Mouse (Mus musculus) myocyte (in vitro differentiated cells): ENCODE data around the gene Mfsd4b5. TPM values are rescaled to one million over a fixed set of nuclear protein-coding genes. Genes with fewer than 3 reads are reported as not detected.

Experiments used
- H3K27me3 ChIP-seq: one replicate; pipeline ENCODE4 v1.6.1; 2011; ENCODE audit not compliant: control insufficient read depth, insufficient read depth, insufficient read length
- H3K36me3 ChIP-seq: one replicate; pipeline ENCODE4 v1.6.1; 2011; ENCODE audit not compliant: control insufficient read depth, insufficient read depth
- H3K4me2 ChIP-seq: one replicate; pipeline ENCODE4 v1.6.1; 2011; ENCODE audit warnings: low read depth, control low read depth
- H3K4me3 ChIP-seq: one replicate; pipeline ENCODE4 v1.5.1; 2011; ENCODE audit warnings: mild to moderate bottlenecking, control low read depth, moderate library complexity
- H3K79me2 ChIP-seq: one replicate; pipeline ENCODE4 v1.6.1; 2011; ENCODE audit not compliant: control insufficient read depth, insufficient read depth
- H3ac ChIP-seq: one replicate; pipeline ENCODE4 v1.6.1; 2011; ENCODE audit not compliant: control insufficient read depth, insufficient read length
- CEBPB ChIP-seq: IDR thresholded peaks from 2 replicates; pipeline ENCODE4 v1.6.1; 2011; ENCODE audit warnings: mild to moderate bottlenecking, moderate library complexity; ENCODE audit not compliant: poor library complexity, insufficient read depth, severe bottlenecking
- E2F4 ChIP-seq: IDR thresholded peaks from one replicate; pipeline ENCODE4 v1.6.1; 2011; ENCODE audit warnings: mild to moderate bottlenecking, control low read depth, moderate library complexity; ENCODE audit not compliant: insufficient read depth
- MAX ChIP-seq: IDR thresholded peaks from one replicate; pipeline ENCODE4 v1.6.1; 2011; ENCODE audit warnings: low read depth, mild to moderate bottlenecking, control low read depth
- MYOD1 ChIP-seq, 3 experiments: IDR thresholded peaks; one replicate each; pipeline ENCODE4 v1.6.1; 2011; ENCODE audit warnings: control low read depth in 2 of 3, low read depth in 2 of 3, mild to moderate bottlenecking in 2 of 3, moderate library complexity in 1 of 3; ENCODE audit not compliant: insufficient read length in 2 of 3, control insufficient read depth in 1 of 3
- MYOG ChIP-seq, 3 experiments: IDR thresholded peaks; one replicate each; pipeline ENCODE4 v1.6.1; 2011; ENCODE audit warnings: control low read depth in 2 of 3, low read depth in 2 of 3, mild to moderate bottlenecking in 2 of 3; ENCODE audit not compliant: insufficient read length in 2 of 3, control insufficient read depth in 1 of 3, insufficient read depth in 1 of 3
- POLR2A ChIP-seq: IDR thresholded peaks from one replicate; pipeline ENCODE4 v1.6.1; 2011; ENCODE audit warnings: low read depth, mild to moderate bottlenecking, control low read depth, moderate library complexity; ENCODE audit not compliant: insufficient read length
- POLR2AphosphoS2 ChIP-seq: IDR thresholded peaks from one replicate; pipeline ENCODE4 v1.6.1; 2011; ENCODE audit warnings: low read depth, control low read depth; ENCODE audit not compliant: insufficient read length
- REST ChIP-seq: IDR thresholded peaks from one replicate; pipeline ENCODE4 v1.6.1; 2011; ENCODE audit warnings: mild to moderate bottlenecking, control low read depth, moderate library complexity; ENCODE audit not compliant: insufficient read depth, insufficient read length
- SRF ChIP-seq: IDR thresholded peaks from one replicate; pipeline ENCODE4 v1.6.1; 2011; ENCODE audit warnings: low read depth; ENCODE audit not compliant: control insufficient read depth, insufficient read length
- TCF12 ChIP-seq: IDR thresholded peaks from one replicate; pipeline ENCODE4 v1.6.1; 2011; ENCODE audit warnings: mild to moderate bottlenecking, control low read depth; ENCODE audit not compliant: poor library complexity, insufficient read depth, severe bottlenecking
- TCF3 ChIP-seq: IDR thresholded peaks from one replicate; pipeline ENCODE4 v1.6.1; 2011; ENCODE audit warnings: low read depth, control low read depth; ENCODE audit not compliant: insufficient read length
- USF1 ChIP-seq: IDR thresholded peaks from one replicate; pipeline ENCODE4 v1.6.1; 2011; ENCODE audit warnings: low read depth, mild to moderate bottlenecking, control low read depth, moderate library complexity
- polyA plus RNA-seq: library from polyadenylated mRNA; unstranded; fragments of >200 nt; fragmentation: generic; extraction: Trizol; gene quantifications from one replicate; pipeline ENCODE4 v1.2.1, GENCODE M21; 2012; ENCODE audit warnings: missing spikeins

Gene Mfsd4b5
- 0.04 TPM for polyA plus RNA-seq

DNA sequence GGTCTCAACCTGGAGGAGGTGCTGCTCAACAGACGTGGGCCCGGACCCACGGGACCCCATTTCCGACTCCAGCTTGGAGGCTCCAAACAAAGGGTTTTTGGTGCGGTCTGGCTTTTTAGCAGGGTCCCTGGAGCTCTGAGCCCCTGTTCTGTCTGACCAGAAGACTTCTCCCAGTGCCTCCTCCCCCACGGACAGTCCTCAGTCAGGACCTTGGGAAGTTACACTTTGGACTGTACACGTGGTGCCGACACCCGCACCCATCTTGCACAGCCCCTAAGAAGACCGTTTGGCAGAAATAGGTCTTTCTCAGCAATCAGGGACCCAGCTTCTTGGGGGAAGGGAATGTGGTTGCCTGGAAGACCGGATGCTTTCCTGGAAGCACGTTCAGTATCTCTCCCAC lies at the start of gene Mfsd4b5:
Gene Mfsd4b5 (minus strand): TSS at position 181 of the 400 bp plus-strand sequence.
- no peaks in the 10 kb centered on the region for H3K27me3 ChIP-seq
- no peak within 1 kb of the TSS for H3ac ChIP-seq
- no peaks in the 10 kb centered on the region for H3K79me2 ChIP-seq
- no peak for TF ChIP-seq USF1
- TF ChIP-seq MAX, result no peak
- TF ChIP-seq POLR2AphosphoS2, result no peak
- no peak for TF ChIP-seq MYOD1 (IDR thresholded peaks at IDR 0.05; ENCODE audit: control insufficient read depth in 1 of 3, insufficient read length in 2 of 3, low read depth in 2 of 3)
- TF ChIP-seq E2F4, result no peak
- no peak for TF ChIP-seq REST
- TF ChIP-seq TCF12, result no peak
- no peak for TF ChIP-seq CEBPB
- no peak for TF ChIP-seq MYOG (IDR thresholded peaks at IDR 0.05; ENCODE audit: control insufficient read depth in 1 of 3, insufficient read depth in 1 of 3, insufficient read length in 2 of 3, low read depth in 2 of 3)
- TF ChIP-seq SRF, result no peak
- no peak within 1 kb of the TSS for H3K4me2 ChIP-seq
- H3K36me3 ChIP-seq, result no peaks in the 10 kb centered on the region
- no peak within 1 kb of the TSS for H3K4me3 ChIP-seq

DNA sequence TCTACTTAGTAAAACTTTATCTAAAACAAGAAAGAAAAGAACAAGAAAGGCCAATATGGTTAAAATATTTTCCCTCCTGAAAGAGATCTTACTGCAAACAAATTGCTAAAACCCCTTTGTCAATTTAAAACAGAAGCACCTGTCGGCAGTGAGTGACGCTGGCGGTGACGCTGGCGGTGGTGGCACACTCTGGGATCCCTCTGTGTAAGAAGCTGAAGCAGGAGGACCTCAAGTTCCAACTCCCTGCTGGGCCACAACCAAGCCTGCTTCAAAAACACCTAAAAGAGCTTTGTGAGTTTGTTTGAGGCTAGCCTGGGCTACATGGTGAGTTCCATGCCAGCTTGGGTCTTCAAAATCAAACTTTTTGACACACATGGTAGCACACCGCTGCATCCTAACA lies 48.5 kb upstream of the Mfsd4b5 start:
- no peaks in the 10 kb centered on the region for H3K79me2 ChIP-seq
- no peak overlapping the region for H3K4me3 ChIP-seq
- no peak overlapping the region for H3K4me2 ChIP-seq
- TF ChIP-seq CEBPB (no peak), MYOD1 (IDR thresholded peaks at IDR 0.05; ENCODE audit: control insufficient read depth in 1 of 3, insufficient read length in 2 of 3, low read depth in 2 of 3) (no peak), TCF3 (no peak), E2F4 (no peak), POLR2A (no peak), MYOG (IDR thresholded peaks at IDR 0.05; ENCODE audit: control insufficient read depth in 1 of 3, insufficient read depth in 1 of 3, insufficient read length in 2 of 3, low read depth in 2 of 3) (no peak), SRF (no peak), TCF12 (no peak), MAX (no peak), USF1 (no peak), REST (no peak), POLR2AphosphoS2 (no peak)
- no peaks in the 10 kb centered on the region for H3K27me3 ChIP-seq
- no peaks in the 10 kb centered on the region for H3K36me3 ChIP-seq
- H3ac ChIP-seq, result no peak overlapping the region

DNA sequence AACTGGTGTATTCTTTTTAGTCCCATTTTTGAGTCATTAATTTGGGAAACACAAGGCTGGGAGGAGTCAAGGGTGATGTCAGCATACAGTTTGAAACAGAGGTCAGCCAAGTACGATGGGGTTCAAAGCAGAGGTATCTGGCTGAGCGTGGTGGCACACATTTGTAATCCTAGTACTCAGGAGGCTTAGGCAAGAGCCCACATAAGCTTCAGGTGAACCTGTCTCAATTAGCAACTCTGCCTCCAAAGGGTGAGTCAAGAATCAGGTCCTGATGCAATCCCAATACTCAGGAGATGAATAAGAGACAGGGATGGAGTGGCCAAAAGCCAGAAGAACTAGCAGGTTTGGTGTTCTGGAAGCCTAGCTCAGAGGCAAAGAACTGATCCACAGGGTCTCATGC lies 46.5 kb upstream of the Mfsd4b5 start:
- Histone ChIP-seq H3K4me3 (no peak overlapping the region), H3K27me3 (no peaks in the 10 kb centered on the region), H3ac (no peak overlapping the region), H3K36me3 (no peaks in the 10 kb centered on the region), H3K79me2 (no peaks in the 10 kb centered on the region), H3K4me2 (no peak overlapping the region)
- TF ChIP-seq MYOG (IDR thresholded peaks at IDR 0.05; ENCODE audit: control insufficient read depth in 1 of 3, insufficient read depth in 1 of 3, insufficient read length in 2 of 3, low read depth in 2 of 3), result no peak
- no peak for TF ChIP-seq REST
- no peak for TF ChIP-seq CEBPB
- TF ChIP-seq POLR2AphosphoS2, result no peak
- no peak for TF ChIP-seq USF1

DNA sequence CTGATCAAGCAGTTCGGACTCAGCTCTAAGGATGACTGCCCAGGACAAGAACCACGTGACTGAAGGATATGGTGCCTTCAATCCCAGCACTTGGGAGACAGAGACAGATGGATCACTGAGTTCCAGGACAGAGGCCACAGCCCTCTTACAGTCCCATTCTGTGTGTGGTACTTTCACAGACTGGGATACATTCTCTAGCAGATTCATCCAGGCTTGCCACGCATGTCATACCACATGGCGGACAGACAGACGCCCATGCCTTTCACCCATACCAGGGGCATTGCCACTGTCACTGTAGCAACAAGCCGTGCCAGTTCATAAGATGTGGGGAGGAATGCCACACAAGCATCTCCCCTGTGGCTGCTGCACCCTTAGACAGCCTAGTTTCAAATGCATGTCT lies 44.3 kb upstream of the Mfsd4b5 start:
- Histone ChIP-seq H3K27me3 (no peaks in the 10 kb centered on the region), H3K36me3 (no peaks in the 10 kb centered on the region), H3K4me2 (no peak overlapping the region), H3K79me2 (no peaks in the 10 kb centered on the region), H3K4me3 (no peak overlapping the region), H3ac (no peak overlapping the region)
- TF ChIP-seq MYOG (IDR thresholded peaks at IDR 0.05; ENCODE audit: control insufficient read depth in 1 of 3, insufficient read depth in 1 of 3, insufficient read length in 2 of 3, low read depth in 2 of 3) (no peak), CEBPB (no peak), REST (no peak), MYOD1 (IDR thresholded peaks at IDR 0.05; ENCODE audit: control insufficient read depth in 1 of 3, insufficient read length in 2 of 3, low read depth in 2 of 3) (no peak), USF1 (no peak), E2F4 (no peak), POLR2A (no peak), TCF12 (no peak), TCF3 (no peak), POLR2AphosphoS2 (no peak), MAX (no peak), SRF (no peak)

DNA sequence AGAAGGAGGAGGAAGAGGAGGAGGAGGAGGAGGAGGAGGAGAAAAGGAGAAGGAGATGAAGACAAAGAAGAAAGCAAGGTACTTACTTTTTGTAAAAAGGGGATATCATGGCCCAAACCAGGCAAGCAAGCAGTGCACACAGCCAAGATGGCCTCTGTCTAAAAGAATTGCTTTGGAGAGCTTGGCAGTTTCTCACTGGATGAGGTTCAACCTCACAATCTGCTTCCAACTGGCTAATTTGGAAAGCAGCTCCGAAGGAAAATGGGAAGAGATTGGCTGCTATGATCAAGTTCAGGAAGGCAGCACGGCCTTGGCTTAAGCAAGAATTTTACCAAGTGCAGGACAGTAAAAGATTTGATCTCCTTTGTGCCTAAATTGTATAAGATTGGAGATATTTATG lies 43.2 kb upstream of the Mfsd4b5 start:
- Histone ChIP-seq H3ac (no peak overlapping the region), H3K4me3 (no peak overlapping the region), H3K79me2 (no peaks in the 10 kb centered on the region), H3K27me3 (no peaks in the 10 kb centered on the region), H3K4me2 (no peak overlapping the region), H3K36me3 (no peaks in the 10 kb centered on the region)
- TF ChIP-seq USF1 (no peak), CEBPB (no peak), MAX (no peak), MYOD1 (IDR thresholded peaks at IDR 0.05; ENCODE audit: control insufficient read depth in 1 of 3, insufficient read length in 2 of 3, low read depth in 2 of 3) (no peak), SRF (no peak), TCF12 (no peak), REST (no peak), MYOG (IDR thresholded peaks at IDR 0.05; ENCODE audit: control insufficient read depth in 1 of 3, insufficient read depth in 1 of 3, insufficient read length in 2 of 3, low read depth in 2 of 3) (no peak), POLR2A (no peak), TCF3 (no peak), E2F4 (no peak), POLR2AphosphoS2 (no peak)
